Mouse (Mus musculus): ENCODE results near the gene Gm35549.

DNA sequence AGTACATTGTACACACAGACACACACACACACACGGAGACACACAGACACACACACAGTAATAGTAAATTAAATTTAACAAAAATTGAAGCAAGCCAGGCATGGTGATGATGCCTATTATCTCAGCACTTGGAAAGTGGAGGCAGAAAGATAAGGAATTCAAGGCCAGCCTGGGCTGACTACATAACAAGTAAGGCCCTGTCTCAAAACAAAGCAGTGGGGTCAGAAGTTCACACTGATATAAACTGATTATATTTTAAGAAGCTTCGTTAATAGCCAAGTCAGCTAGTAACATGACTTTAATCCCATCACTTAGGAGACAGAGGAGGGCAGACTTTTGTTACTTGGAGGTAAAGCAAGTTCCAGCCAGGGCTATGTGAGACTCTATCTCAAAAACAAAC lies 19.9 kb upstream of the Gm35549 start:
- TF ChIP-seq CTCF (IDR thresholded peaks at IDR 0.05; ENCODE audit: insufficient read depth, low read depth, low read length) (no peak), POLR2A (IDR thresholded peaks at IDR 0.05; ENCODE audit: insufficient read depth, low read depth, low read length) (no peak)
